Mouse (Mus musculus): Measurements from ENCODE around the gene Dynlt1c.
"Not testable (repeated sequence)": the region's sequence is repeated elsewhere in the genome, so short reads cannot be mapped to it uniquely, and the experiment has no call there.

Gene Dynlt1c

GRCm38 (mm10) chr17:6655087-6655511 is 53.6 kb downstream of the Dynlt1c start:
- peak; percentile 76 for DNase-seq (ENCODE audit: low spot score)

GRCm38 (mm10) chr17:6655567-6656281 is 54.3 kb downstream of the Dynlt1c start, which contains the start of gene Dynlt1f:
Gene Dynlt1f, minus strand, starts transcription at chr17:6655900.
- peak; percentile 83 for DNase-seq (ENCODE audit: low spot score)

- DNase-seq (ENCODE audit: low spot score) = not testable (repeated sequence)
Measured at GRCm38 (mm10) chr17:6656471-6656870, 55.0 kb downstream of the Dynlt1c start.

GRCm38 (mm10) chr17:6658801-6659200 is 57.3 kb downstream of the Dynlt1c start, which contains the start of gene Sytl3:
Gene Sytl3, plus strand, starts transcription at chr17:6659093.
- not testable (repeated sequence) for DNase-seq (ENCODE audit: low spot score)

All from testis, postnatal 14 days (tissue).